Mouse (Mus musculus) ovary, postnatal 10 days (tissue): ENCODE measurements around the gene Ak1.

Experiments
- DNase-seq: peaks from one replicate; pipeline ENCODE4 v3.0.0; 2022; ENCODE audit warnings: low spot score

The Ak1 gene

GRCm38 (mm10) chr2:32655394-32655744 is 33.8 kb downstream of the Ak1 start:
- no peak for DNase-seq

GRCm38 (mm10) chr2:32655826-32656225 is 34.3 kb downstream of the Ak1 start:
- no peak for DNase-seq

GRCm38 (mm10) chr2:32658873-32659272 is 37.3 kb downstream of the Ak1 start:
- no peak for DNase-seq

- DNase-seq, result no peak
These were observed 40.0 kb downstream of the Ak1 start for GRCm38 (mm10) chr2:32661509-32662107.

GRCm38 (mm10) chr2:32662291-32662690 is 40.7 kb downstream of the Ak1 start:
- no peak for DNase-seq

GRCm38 (mm10) chr2:32665345-32665744 is 43.8 kb downstream of the Ak1 start:
- no peak for DNase-seq

- DNase-seq, result no peak
These were observed 44.3 kb downstream of the Ak1 start for GRCm38 (mm10) chr2:32665853-32666252.

GRCm38 (mm10) chr2:32667775-32668174 is 46.2 kb downstream of the Ak1 start:
- DNase-seq, result no peak

- no peak for DNase-seq
These were observed 46.6 kb downstream of the Ak1 start for GRCm38 (mm10) chr2:32668176-32668575.

- DNase-seq, result no peak
These were observed 48.3 kb downstream of the Ak1 start for GRCm38 (mm10) chr2:32669876-32670275.

GRCm38 (mm10) chr2:32671147-32671546 is 49.6 kb downstream of the Ak1 start:
- no peak for DNase-seq

- no peak for DNase-seq
These were observed 50.5 kb downstream of the Ak1 start for GRCm38 (mm10) chr2:32671907-32672595.

GRCm38 (mm10) chr2:32673176-32673917 is 51.8 kb downstream of the Ak1 start:
- no peak for DNase-seq

GRCm38 (mm10) chr2:32676821-32677220 is 55.3 kb downstream of the Ak1 start:
- DNase-seq, result no peak

- DNase-seq, result no peak
These were observed 56.1 kb downstream of the Ak1 start for GRCm38 (mm10) chr2:32677683-32678082.

GRCm38 (mm10) chr2:32680051-32680451 is 58.5 kb downstream of the Ak1 start:
- DNase-seq, result no peak

GRCm38 (mm10) chr2:32680961-32681650 is 59.5 kb downstream of the Ak1 start:
- DNase-seq, result no peak

GRCm38 (mm10) chr2:32681754-32682153 is 60.2 kb downstream of the Ak1 start:
- DNase-seq, result no peak

GRCm38 (mm10) chr2:32682721-32683417 is 61.3 kb downstream of the Ak1 start:
- DNase-seq, result no peak

GRCm38 (mm10) chr2:32683701-32684100 is 62.1 kb downstream of the Ak1 start:
- no peak for DNase-seq
